Mouse (Mus musculus): ENCODE results near the gene Arpc3. TPM values are rescaled to one million over a fixed set of nuclear protein-coding genes. Genes with fewer than 3 reads are reported as not detected.

Arpc3 gene
- polyA plus RNA-seq, 1 experiment = 217 TPM

GRCm38 (mm10) chr5:122402160-122402559 is 10.5 kb downstream of the Arpc3 start:
- no peak overlapping the region for H3K4me2 ChIP-seq (ENCODE audit: low read depth)
- no peak for TF ChIP-seq MAX (IDR thresholded peaks at IDR 0.05; ENCODE audit: low read depth)
- TF ChIP-seq REST (IDR thresholded peaks at IDR 0.05; ENCODE audit: insufficient read depth, insufficient read length) = no peak
- TF ChIP-seq TCF12 (IDR thresholded peaks at IDR 0.05; ENCODE audit: insufficient read depth, poor library complexity, severe bottlenecking) = no peak
- no peak for TF ChIP-seq USF1 (IDR thresholded peaks at IDR 0.05; ENCODE audit: low read depth)
- TF ChIP-seq MYOG (IDR thresholded peaks at IDR 0.05; ENCODE audit: control insufficient read depth in 1 of 3, insufficient read depth in 1 of 3, insufficient read length in 2 of 3, low read depth in 2 of 3) = no peak
- TF ChIP-seq TCF3 (IDR thresholded peaks at IDR 0.05; ENCODE audit: insufficient read length, low read depth) = no peak
- no peak for TF ChIP-seq POLR2A (IDR thresholded peaks at IDR 0.05; ENCODE audit: insufficient read length, low read depth)
- TF ChIP-seq E2F4 (IDR thresholded peaks at IDR 0.05; ENCODE audit: insufficient read depth) = no peak
- TF ChIP-seq MYOD1 (IDR thresholded peaks at IDR 0.05; ENCODE audit: control insufficient read depth in 1 of 3, insufficient read length in 2 of 3, low read depth in 2 of 3) = no peak
- TF ChIP-seq SRF (IDR thresholded peaks at IDR 0.05; ENCODE audit: control insufficient read depth, insufficient read length, low read depth) = no peak
- H3K79me2 ChIP-seq (ENCODE audit: control insufficient read depth, insufficient read depth) = no peaks in the 10 kb centered on the region
- no peak overlapping the region for H3ac ChIP-seq (ENCODE audit: control insufficient read depth, insufficient read length)
- no peaks in the 10 kb centered on the region for H3K27me3 ChIP-seq (ENCODE audit: control insufficient read depth, insufficient read depth, insufficient read length)
- H3K4me3 ChIP-seq = no peak overlapping the region
- H3K36me3 ChIP-seq (ENCODE audit: control insufficient read depth, insufficient read depth) = peaks cover 21% of the 10 kb centered on the region

GRCm38 (mm10) chr5:122402772-122403171 is 11.1 kb downstream of the Arpc3 start:
- no peak overlapping the region for H3ac ChIP-seq (ENCODE audit: control insufficient read depth, insufficient read length)
- H3K4me3 ChIP-seq = no peak overlapping the region
- H3K4me2 ChIP-seq (ENCODE audit: low read depth) = no peak overlapping the region
- H3K79me2 ChIP-seq (ENCODE audit: control insufficient read depth, insufficient read depth) = no peaks in the 10 kb centered on the region
- TF ChIP-seq MYOG (IDR thresholded peaks at IDR 0.05; ENCODE audit: control insufficient read depth in 1 of 3, insufficient read depth in 1 of 3, insufficient read length in 2 of 3, low read depth in 2 of 3) (no peak), TCF3 (IDR thresholded peaks at IDR 0.05; ENCODE audit: insufficient read length, low read depth) (no peak), CEBPB (IDR thresholded peaks at IDR 0.05; ENCODE audit: insufficient read depth, poor library complexity, severe bottlenecking) (no peak), E2F4 (IDR thresholded peaks at IDR 0.05; ENCODE audit: insufficient read depth) (no peak), SRF (IDR thresholded peaks at IDR 0.05; ENCODE audit: control insufficient read depth, insufficient read length, low read depth) (no peak), POLR2AphosphoS2 (IDR thresholded peaks at IDR 0.05; ENCODE audit: insufficient read length, low read depth) (no peak), TCF12 (IDR thresholded peaks at IDR 0.05; ENCODE audit: insufficient read depth, poor library complexity, severe bottlenecking) (no peak), POLR2A (IDR thresholded peaks at IDR 0.05; ENCODE audit: insufficient read length, low read depth) (no peak), USF1 (IDR thresholded peaks at IDR 0.05; ENCODE audit: low read depth) (no peak), REST (IDR thresholded peaks at IDR 0.05; ENCODE audit: insufficient read depth, insufficient read length) (no peak), MAX (IDR thresholded peaks at IDR 0.05; ENCODE audit: low read depth) (no peak), MYOD1 (IDR thresholded peaks at IDR 0.05; ENCODE audit: control insufficient read depth in 1 of 3, insufficient read length in 2 of 3, low read depth in 2 of 3) (no peak)
- H3K27me3 ChIP-seq (ENCODE audit: control insufficient read depth, insufficient read depth, insufficient read length) = no peaks in the 10 kb centered on the region
- peaks cover 21% of the 10 kb centered on the region for H3K36me3 ChIP-seq (ENCODE audit: control insufficient read depth, insufficient read depth)

- Histone ChIP-seq H3ac (ENCODE audit: control insufficient read depth, insufficient read length) (no peak overlapping the region), H3K79me2 (ENCODE audit: control insufficient read depth, insufficient read depth) (no peaks in the 10 kb centered on the region), H3K36me3 (ENCODE audit: control insufficient read depth, insufficient read depth) (peaks cover 18% of the 10 kb centered on the region), H3K4me3 (no peak overlapping the region), H3K27me3 (ENCODE audit: control insufficient read depth, insufficient read depth, insufficient read length) (no peaks in the 10 kb centered on the region), H3K4me2 (ENCODE audit: low read depth) (no peak overlapping the region)
- TF ChIP-seq MYOD1 (IDR thresholded peaks at IDR 0.05; ENCODE audit: control insufficient read depth in 1 of 3, insufficient read length in 2 of 3, low read depth in 2 of 3) (no peak), SRF (IDR thresholded peaks at IDR 0.05; ENCODE audit: control insufficient read depth, insufficient read length, low read depth) (no peak), TCF3 (IDR thresholded peaks at IDR 0.05; ENCODE audit: insufficient read length, low read depth) (no peak), MYOG (IDR thresholded peaks at IDR 0.05; ENCODE audit: control insufficient read depth in 1 of 3, insufficient read depth in 1 of 3, insufficient read length in 2 of 3, low read depth in 2 of 3) (no peak), CEBPB (IDR thresholded peaks at IDR 0.05; ENCODE audit: insufficient read depth, poor library complexity, severe bottlenecking) (no peak)
Measured at GRCm38 (mm10) chr5:122403362-122403761, 11.7 kb downstream of the Arpc3 start.

- Histone ChIP-seq H3K27me3 (ENCODE audit: control insufficient read depth, insufficient read depth, insufficient read length) (no peaks in the 10 kb centered on the region), H3K4me2 (ENCODE audit: low read depth) (no peak overlapping the region), H3K36me3 (ENCODE audit: control insufficient read depth, insufficient read depth) (peaks cover 18% of the 10 kb centered on the region), H3ac (ENCODE audit: control insufficient read depth, insufficient read length) (no peak overlapping the region), H3K79me2 (ENCODE audit: control insufficient read depth, insufficient read depth) (no peaks in the 10 kb centered on the region), H3K4me3 (no peak overlapping the region)
- TF ChIP-seq POLR2AphosphoS2 (IDR thresholded peaks at IDR 0.05; ENCODE audit: insufficient read length, low read depth) (no peak), TCF3 (IDR thresholded peaks at IDR 0.05; ENCODE audit: insufficient read length, low read depth) (no peak), POLR2A (IDR thresholded peaks at IDR 0.05; ENCODE audit: insufficient read length, low read depth) (no peak), MAX (IDR thresholded peaks at IDR 0.05; ENCODE audit: low read depth) (no peak), MYOG (IDR thresholded peaks at IDR 0.05; ENCODE audit: control insufficient read depth in 1 of 3, insufficient read depth in 1 of 3, insufficient read length in 2 of 3, low read depth in 2 of 3) (no peak), E2F4 (IDR thresholded peaks at IDR 0.05; ENCODE audit: insufficient read depth) (no peak), CEBPB (IDR thresholded peaks at IDR 0.05; ENCODE audit: insufficient read depth, poor library complexity, severe bottlenecking) (no peak), SRF (IDR thresholded peaks at IDR 0.05; ENCODE audit: control insufficient read depth, insufficient read length, low read depth) (no peak), MYOD1 (IDR thresholded peaks at IDR 0.05; ENCODE audit: control insufficient read depth in 1 of 3, insufficient read length in 2 of 3, low read depth in 2 of 3) (no peak), USF1 (IDR thresholded peaks at IDR 0.05; ENCODE audit: low read depth) (no peak)
Measured at GRCm38 (mm10) chr5:122405537-122405936, 13.9 kb downstream of the Arpc3 start.

Data from myocyte (in vitro differentiated cells).